Mouse (Mus musculus): ENCODE measurements around the gene Duox2. TPM values are rescaled to one million over a fixed set of nuclear protein-coding genes. Genes with fewer than 3 reads are reported as not detected.

The Duox2 gene
- total RNA-seq, 2 experiments from 2014 or later = not detected

GRCm38 (mm10) chr2:122241226-122241625, 57.0 kb downstream of the Duox2 start:
- ATAC-seq (ENCODE audit: poor library complexity, severe bottlenecking) = no peak

GRCm38 (mm10) chr2:122240735-122241134, 57.5 kb downstream of the Duox2 start:
- ATAC-seq (ENCODE audit: poor library complexity, severe bottlenecking) = no peak

GRCm38 (mm10) chr2:122237891-122238470, 60.3 kb downstream of the Duox2 start:
- ATAC-seq (ENCODE audit: poor library complexity, severe bottlenecking) = no peak

- no peak for ATAC-seq (ENCODE audit: poor library complexity, severe bottlenecking)
Observed at GRCm38 (mm10) chr2:122236321-122236720, 61.9 kb downstream of the Duox2 start.

GRCm38 (mm10) chr2:122235425-122235824, 62.8 kb downstream of the Duox2 start:
- ATAC-seq (ENCODE audit: poor library complexity, severe bottlenecking) = no peak

DNA sequence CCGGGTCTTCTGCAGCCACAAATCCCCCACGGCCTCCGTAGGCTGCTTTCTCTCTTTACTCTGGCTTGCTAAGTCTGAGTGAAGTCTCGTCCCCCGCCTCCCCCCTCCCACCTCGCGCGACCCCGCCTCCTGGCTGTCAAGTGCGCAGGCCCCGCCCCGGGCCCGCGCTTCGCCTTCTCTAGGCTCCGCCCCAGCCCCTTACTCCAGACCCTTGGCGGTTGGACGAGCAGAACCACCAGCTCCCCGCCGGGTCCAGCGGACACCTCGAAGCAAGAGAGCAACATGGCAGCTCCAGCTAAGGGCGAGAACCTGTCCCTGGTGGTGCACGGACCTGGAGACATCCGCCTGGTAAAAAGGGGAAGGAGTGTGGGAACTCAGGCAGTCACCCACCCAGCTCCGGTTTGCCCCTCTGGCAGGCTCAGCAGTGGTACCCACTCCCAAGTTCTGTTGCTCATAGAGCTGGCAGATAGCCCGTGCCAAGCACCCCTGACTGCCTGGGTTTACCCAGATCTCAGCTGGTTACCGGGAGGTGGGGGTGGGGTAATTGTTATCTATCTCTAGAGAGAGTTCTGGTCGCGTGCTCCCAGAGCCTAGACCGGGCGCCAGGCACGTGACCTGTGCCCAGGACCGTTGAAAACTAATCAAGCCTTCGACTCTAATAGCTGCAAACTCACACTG, 63.5 kb downstream of the Duox2 start, which contains the start of gene Sord:
Sord (plus strand) TSS at position 139 of the 678 bp plus-strand sequence.
- peak; percentile 83 for ATAC-seq (ENCODE audit: poor library complexity, severe bottlenecking)

- peak; percentile 29 for ATAC-seq (ENCODE audit: poor library complexity, severe bottlenecking)
Observed at GRCm38 (mm10) chr2:122233759-122234557, 64.3 kb downstream of the Duox2 start.

DNA sequence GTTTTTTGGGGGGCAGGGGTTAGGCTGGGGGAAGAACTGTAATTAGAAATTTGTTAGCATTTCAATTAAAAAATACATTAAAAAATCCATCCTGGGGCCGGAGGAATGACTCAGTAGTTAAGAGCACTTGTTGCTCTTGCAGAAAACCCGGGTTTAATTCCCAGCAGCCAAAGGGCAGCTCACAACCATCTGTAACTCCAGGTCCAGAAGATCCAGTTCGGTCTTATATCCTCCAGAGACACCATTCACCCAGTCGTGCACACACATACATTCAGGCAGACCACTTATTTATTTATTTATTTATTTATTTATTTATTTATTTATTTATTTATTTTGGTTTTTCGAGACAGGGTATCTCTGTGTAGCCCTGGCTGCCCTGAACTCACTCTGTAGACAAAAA, 64.9 kb downstream of the Duox2 start:
- no peak for ATAC-seq (ENCODE audit: poor library complexity, severe bottlenecking)

DNA sequence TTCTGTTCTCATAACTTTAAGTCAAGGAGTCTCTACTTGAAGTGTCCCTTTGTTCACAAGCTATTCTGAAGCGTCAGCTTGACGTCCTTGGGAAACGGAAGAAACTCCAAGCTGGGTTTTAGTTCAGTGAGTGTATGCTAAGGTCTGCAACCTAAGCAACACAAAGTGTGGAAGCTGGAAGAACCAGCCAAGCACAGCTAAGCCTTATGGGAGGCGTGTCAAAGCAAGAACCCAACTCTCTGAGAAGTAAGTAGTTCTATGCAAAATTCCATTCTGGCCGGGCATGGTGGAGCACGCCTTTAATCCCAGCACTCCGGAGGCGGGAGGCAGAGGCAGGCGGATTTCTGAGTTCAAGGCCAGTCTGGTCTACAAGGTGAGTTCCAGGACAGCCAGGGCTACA, 66.6 kb downstream of the Duox2 start:
- no peak for ATAC-seq (ENCODE audit: poor library complexity, severe bottlenecking)

DNA sequence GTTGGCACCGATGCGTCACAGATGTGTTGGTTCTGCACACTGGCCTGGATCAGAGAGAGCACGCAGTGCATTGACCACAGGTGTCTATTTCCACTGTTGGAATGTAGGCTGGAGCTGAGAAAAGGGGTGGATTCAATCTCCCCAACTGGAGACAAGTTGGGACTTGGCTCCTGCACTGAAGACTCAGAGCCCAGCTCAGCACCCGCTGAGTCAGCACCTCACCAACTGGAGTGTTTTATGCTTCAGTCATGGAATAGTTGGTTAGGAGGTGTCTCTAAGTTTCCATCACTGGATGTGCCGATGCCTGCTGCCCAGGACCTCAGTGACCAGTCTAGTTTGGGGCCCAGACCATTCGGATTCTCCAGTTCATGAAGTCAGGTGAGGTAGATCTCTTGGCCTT, 67.9 kb downstream of the Duox2 start:
- ATAC-seq (ENCODE audit: poor library complexity, severe bottlenecking) = no peak

Other genes with a start within 250 kb of the Duox2 start
- gene Spg11, start 180.1 kb downstream of the Duox2 start, total RNA-seq (2015) = 11.2 TPM in 2 replicates
- gene Spg11, start 180.1 kb downstream of the Duox2 start, total RNA-seq (2017) = 14.8 and 15.3 TPM in 2 replicates
- gene B2m, start 150.8 kb downstream of the Duox2 start, total RNA-seq (2015) = 5,498 and 5,622 TPM in 2 replicates
- gene B2m, start 150.8 kb downstream of the Duox2 start, total RNA-seq (2017) = 2,725 and 3,039 TPM in 2 replicates
- not detected in 2 replicates for gene Trim69, start 137.7 kb downstream of the Duox2 start, total RNA-seq (2015)
- 0.33 TPM in 1 of 2 replicates, not detected in the other for gene Trim69, start 137.7 kb downstream of the Duox2 start, total RNA-seq (2017)
- gene Patl2, start 112.3 kb downstream of the Duox2 start, total RNA-seq (2015) = not detected in 2 replicates
- gene Patl2, start 112.3 kb downstream of the Duox2 start, total RNA-seq (2017) = not detected in 2 replicates
- not detected in 2 replicates for gene Terb2, start 112.2 kb downstream of the Duox2 start, total RNA-seq (2015)
- gene Terb2, start 112.2 kb downstream of the Duox2 start, total RNA-seq (2017) = not detected in 2 replicates
- 26.3 and 27.8 TPM in 2 replicates for gene Sord, start 63.7 kb downstream of the Duox2 start, total RNA-seq (2015)
- 34.9 and 36.1 TPM in 2 replicates for gene Sord, start 63.7 kb downstream of the Duox2 start, total RNA-seq (2017)
- gene Duoxa2, start 451 bp upstream of the Duox2 start, total RNA-seq (2015) = not detected in 2 replicates
- not detected in 2 replicates for gene Duoxa2, start 451 bp upstream of the Duox2 start, total RNA-seq (2017)
- not detected in 2 replicates for gene Duoxa1, start 15.3 kb upstream of the Duox2 start, total RNA-seq (2015)
- gene Duoxa1, start 15.3 kb upstream of the Duox2 start, total RNA-seq (2017) = not detected in 2 replicates
- gene Duox1, start 17.2 kb upstream of the Duox2 start, total RNA-seq (2015) = not detected in 2 replicates
- not detected in 2 replicates for gene Duox1, start 17.2 kb upstream of the Duox2 start, total RNA-seq (2017)
- 0.31 and 2.1 TPM in 2 replicates for gene Shf, start 70.7 kb upstream of the Duox2 start, total RNA-seq (2015)
- 0.81 and 1.5 TPM in 2 replicates for gene Shf, start 70.7 kb upstream of the Duox2 start, total RNA-seq (2017)
- gene Slc28a2, start 128.0 kb upstream of the Duox2 start, total RNA-seq (2015) = 9.8 and 11.4 TPM in 2 replicates
- gene Slc28a2, start 128.0 kb upstream of the Duox2 start, total RNA-seq (2017) = 12.6 and 14.9 TPM in 2 replicates
- gene Gm14085, start 186.5 kb upstream of the Duox2 start, total RNA-seq (2015) = 0.18 TPM in 2 replicates
- gene Gm14085, start 186.5 kb upstream of the Duox2 start, total RNA-seq (2017) = 0.04 TPM in 1 of 2 replicates, not detected in the other

Measured in megakaryocyte, adult 5-6 weeks (primary cell).